Mouse (Mus musculus): ENCODE measurements around the gene Gm10722.
A peak's percentile ranks its signal among the peaks of the same experiment; 100 is the strongest.
"Not testable (repeated sequence)": the region's sequence is repeated elsewhere in the genome, so short reads cannot be mapped to it uniquely, and the experiment has no call there.

Gene Gm10722

DNA sequence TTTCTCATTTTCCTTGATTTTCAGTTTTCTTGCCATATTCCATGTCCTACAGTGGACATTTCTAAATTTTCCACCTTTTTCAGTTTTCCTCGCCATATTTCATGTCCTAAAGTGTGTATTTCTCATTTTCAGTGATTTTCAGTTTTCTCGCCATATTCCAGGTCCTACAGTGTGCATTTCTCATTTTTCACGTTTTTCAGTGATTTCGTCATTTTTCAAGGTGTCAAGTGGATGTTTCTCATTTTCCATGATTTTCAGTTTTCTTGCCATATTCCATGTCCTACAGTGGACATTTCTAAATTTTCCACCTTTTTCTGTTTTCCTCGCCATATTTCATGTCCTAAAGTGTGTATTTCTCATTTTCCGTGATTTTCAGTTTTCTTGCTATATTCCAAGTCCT is 24.9 kb downstream of the Gm10722 start:
- DNase-seq = peak; percentile 43

- DNase-seq = not testable (repeated sequence)
These were observed 25.4 kb downstream of the Gm10722 start for GRCm38 (mm10) chr9:3026136-3026535.

DNA sequence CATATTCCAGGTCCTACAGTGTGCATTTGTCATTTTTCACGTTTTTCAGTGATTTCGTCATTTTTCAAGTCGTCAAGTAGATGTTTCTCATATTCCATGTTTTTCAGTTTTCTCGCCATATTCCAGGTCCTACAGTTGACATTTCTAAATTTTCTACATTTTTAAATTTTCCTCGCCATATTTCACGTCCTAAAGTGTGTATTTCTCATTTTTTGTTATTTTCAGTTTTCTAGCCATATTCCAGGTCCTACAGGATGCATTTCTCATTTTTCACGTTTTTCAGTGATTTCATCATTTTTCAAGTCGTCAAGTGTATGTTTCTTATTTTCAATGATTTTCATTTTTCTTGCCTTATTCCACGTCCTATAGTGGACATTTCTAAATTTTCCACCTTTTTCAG is 26.0 kb downstream of the Gm10722 start:
- DNase-seq = not testable (repeated sequence)

DNA sequence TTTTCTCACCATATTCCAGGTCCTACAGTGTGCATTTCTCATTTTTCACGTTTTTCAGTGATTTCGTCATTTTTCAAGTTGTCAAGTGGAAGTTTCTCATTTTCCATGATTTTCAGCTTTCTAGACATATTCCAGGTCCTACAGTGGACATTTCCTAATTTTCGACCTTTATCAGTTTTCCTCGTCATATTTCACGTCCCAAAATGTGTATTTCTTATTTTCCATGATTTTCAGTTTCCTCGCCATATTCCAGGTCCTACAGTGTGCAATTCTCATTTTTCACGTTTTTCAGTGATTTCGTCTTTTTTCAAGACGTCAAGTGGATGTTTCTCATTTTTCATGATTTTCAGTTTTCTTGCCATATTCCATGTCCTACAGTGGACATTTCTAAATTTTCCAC is 26.5 kb downstream of the Gm10722 start:
- DNase-seq = not testable (repeated sequence)

DNA sequence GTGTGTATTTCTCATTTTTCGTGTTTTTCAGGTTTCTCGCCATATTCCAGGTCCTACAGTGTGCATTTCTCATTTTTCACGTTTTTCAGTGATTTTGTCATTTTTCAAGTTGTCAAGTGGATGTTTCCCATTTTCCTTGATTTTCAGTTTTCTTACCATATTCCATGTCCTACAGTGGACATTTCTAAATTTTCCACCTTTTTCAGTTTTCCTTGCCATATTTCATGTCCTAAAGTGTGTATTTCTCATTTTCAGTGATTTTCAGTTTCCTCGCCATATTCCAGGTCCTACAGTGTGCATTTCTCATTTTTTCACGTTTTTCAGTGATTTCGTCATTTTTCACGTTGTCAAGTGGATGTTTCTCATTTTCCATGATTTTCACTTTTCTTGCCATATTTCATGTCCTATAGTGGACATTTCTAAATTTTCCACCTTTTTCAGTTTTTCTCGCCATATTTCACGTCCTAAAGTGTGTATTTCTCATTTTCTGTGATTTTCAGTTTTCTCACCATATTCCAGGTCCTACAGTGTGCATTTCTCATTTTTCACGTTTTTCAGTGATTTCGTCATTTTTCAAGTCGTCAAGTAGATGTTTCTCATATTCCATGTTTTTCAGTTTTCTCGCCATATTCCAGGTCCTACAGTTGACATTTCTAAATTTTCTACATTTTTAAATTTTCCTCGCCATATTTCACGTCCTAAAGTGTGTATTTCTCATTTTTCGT is 28.7 kb downstream of the Gm10722 start:
- DNase-seq = not testable (repeated sequence)

DNA sequence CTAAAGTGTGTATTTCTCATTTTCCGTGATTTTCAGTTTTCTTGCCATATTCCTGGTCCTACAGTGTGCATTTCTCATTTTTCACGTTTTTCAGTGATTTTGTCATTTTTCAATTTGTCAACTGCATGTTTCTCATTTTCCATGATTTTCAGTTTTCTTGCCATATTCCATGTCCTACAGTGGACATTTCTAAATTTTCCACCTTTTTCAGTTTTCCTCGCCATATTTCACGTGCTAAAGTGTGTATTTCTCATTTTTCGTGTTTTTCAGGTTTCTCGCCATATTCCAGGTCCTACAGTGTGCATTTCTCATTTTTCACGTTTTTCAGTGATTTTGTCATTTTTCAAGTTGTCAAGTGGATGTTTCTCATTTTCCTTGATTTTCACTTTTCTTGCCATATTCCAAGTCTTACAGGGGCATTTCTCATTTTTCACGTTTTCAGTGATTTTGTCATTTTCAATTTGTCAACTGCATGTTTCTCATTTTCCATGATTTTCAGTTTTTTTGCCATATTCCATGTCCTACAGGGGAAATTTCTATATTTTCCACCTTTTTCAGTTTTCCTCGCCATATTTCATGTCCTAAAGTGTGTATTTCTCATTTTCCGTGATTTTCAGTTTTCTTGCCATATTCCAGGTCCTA is 30.1 kb downstream of the Gm10722 start:
- not testable (repeated sequence) for DNase-seq

- DNase-seq = not testable (repeated sequence)
These were observed 33.6 kb downstream of the Gm10722 start, which contains the start of gene Gm17535 for GRCm38 (mm10) chr9:3034299-3034698. Gene Gm17535, plus strand, starts transcription at chr9:3034599.

DNA sequence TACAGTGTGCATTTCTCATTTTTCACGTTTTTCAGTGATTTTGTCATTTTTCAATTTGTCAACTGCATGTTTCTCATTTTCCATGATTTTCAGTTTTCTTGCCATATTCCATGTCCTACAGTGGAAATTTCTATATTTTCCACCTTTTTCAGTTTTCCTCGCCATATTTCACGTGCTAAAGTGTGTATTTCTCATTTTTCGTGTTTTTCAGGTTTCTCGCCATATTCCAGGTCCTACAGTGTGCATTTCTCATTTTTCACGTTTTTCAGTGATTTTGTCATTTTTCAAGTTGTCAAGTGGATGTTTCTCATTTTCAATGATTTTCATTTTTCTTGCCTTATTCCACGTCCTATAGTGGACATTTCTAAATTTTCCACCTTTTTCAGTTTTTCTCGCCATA is 35.9 kb downstream of the Gm10722 start, which contains the start of gene Gm10715:
Gene Gm10715 (plus strand): TSS at position 301 of the 400 bp plus-strand sequence.
- DNase-seq = not testable (repeated sequence)

DNA sequence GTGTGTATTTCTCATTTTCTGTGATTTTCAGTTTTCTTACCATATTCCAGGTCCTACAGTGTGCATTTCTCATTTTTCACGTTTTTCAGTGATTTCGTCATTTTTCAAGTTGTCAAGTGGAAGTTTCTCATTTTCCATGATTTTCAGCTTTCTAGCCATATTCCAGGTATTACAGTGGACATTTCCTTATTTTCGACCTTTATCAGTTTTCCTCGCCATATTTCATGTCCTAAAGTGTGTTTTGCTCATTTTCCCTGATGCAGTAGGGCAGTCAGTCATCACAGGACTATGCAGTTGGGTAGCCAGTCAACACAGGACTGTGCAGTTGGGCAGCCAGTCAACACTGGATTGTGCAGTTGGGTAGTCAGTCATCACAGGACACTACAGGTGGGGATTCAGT is 37.4 kb downstream of the Gm10722 start:
- not testable (repeated sequence) for DNase-seq
